Mouse (Mus musculus): ENCODE data around the gene Otud7a. TPM values are rescaled to one million over a fixed set of nuclear protein-coding genes. Genes with fewer than 3 reads are reported as not detected.

The Otud7a gene
- total RNA-seq, 2 experiments from 2014 or later = 33.0 to 36.4 TPM

- no peak for DNase-seq
- intact Hi-C loops (cut with DNase I) = loop anchor here (10.0 kb wide), 2 partner anchors 395 to 985 kb away; partner anchors contain the start of gene Trpm1
Observed at GRCm38 (mm10) chr7:63759606-63760005, 315.1 kb downstream of the Otud7a start.

- intact Hi-C loops (cut with DNase I) = no loop called here
- DNase-seq = no peak
Observed at GRCm38 (mm10) chr7:63762529-63762928, 318.0 kb downstream of the Otud7a start.

- DNase-seq = no peak
- intact Hi-C loops (cut with DNase I) = no loop called here
Observed at GRCm38 (mm10) chr7:63768398-63769029, 324.0 kb downstream of the Otud7a start.

GRCm38 (mm10) chr7:63773268-63773667, 328.7 kb downstream of the Otud7a start:
- DNase-seq = no peak
- intact Hi-C loops (cut with DNase I) = no loop called here

- intact Hi-C loops (cut with DNase I) = no loop called here
- DNase-seq = no peak
Observed at GRCm38 (mm10) chr7:63774291-63774690, 329.7 kb downstream of the Otud7a start.

- DNase-seq = no peak
- intact Hi-C loops (cut with DNase I) = no loop called here
Observed at GRCm38 (mm10) chr7:63777328-63777727, 332.8 kb downstream of the Otud7a start.

GRCm38 (mm10) chr7:63780821-63781220, 336.3 kb downstream of the Otud7a start:
- intact Hi-C loops (cut with DNase I) = no loop called here

GRCm38 (mm10) chr7:63789743-63790142, 345.2 kb downstream of the Otud7a start:
- intact Hi-C loops (cut with DNase I) = no loop called here
- no peak for DNase-seq

More at GRCm38 (mm10) chr7:63780821-63781220, 336.3 kb downstream of the Otud7a start:
- no peak for DNase-seq

- intact Hi-C loops (cut with DNase I) = no loop called here
Observed at GRCm38 (mm10) chr7:63796001-63796632, 351.6 kb downstream of the Otud7a start.

GRCm38 (mm10) chr7:63798446-63798845, 353.9 kb downstream of the Otud7a start:
- DNase-seq = no peak
- intact Hi-C loops (cut with DNase I) = no loop called here

More at GRCm38 (mm10) chr7:63796001-63796632, 351.6 kb downstream of the Otud7a start:
- DNase-seq = peak; percentile 83

GRCm38 (mm10) chr7:63799304-63799703, 354.8 kb downstream of the Otud7a start:
- DNase-seq = no peak
- intact Hi-C loops (cut with DNase I) = no loop called here

GRCm38 (mm10) chr7:63802751-63803150, 358.2 kb downstream of the Otud7a start:
- intact Hi-C loops (cut with DNase I) = no loop called here

More at GRCm38 (mm10) chr7:63802751-63803150, 358.2 kb downstream of the Otud7a start:
- DNase-seq = no peak

Other genes starting within 250 kb of the Otud7a start
- gene Chrna7, start 232.2 kb upstream of the Otud7a start, total RNA-seq (2021) = 10 to 100 TPM; 24.0 to 26.7 TPM